Mouse (Mus musculus): Measurements from ENCODE around the gene Rad50. TPM values are rescaled to one million over a fixed set of nuclear protein-coding genes. Genes with fewer than 3 reads are reported as not detected.
A peak's percentile ranks its signal among the peaks of the same experiment; 100 is the strongest.

Rad50 gene
- polyA plus RNA-seq, 1 experiment from 2014 or later = 28.9 TPM

- peaks cover 17% of the 10 kb centered on the region for H3K36me3 ChIP-seq
- H3K27ac ChIP-seq = no peak overlapping the region
- WGBS = 92% methylated on average over 4 of the region's 4 CpGs
- no peak overlapping the region for H3K9ac ChIP-seq
- no peak overlapping the region for H3K4me3 ChIP-seq (replicated peaks)
- no peaks in the 10 kb centered on the region for H3K4me1 ChIP-seq
- no peaks in the 10 kb centered on the region for H3K9me3 ChIP-seq
- H3K4me2 ChIP-seq = no peak overlapping the region
- no peak for ATAC-seq (ENCODE audit: insufficient read depth, low FRiP score, low read depth)
- no peaks in the 10 kb centered on the region for H3K27me3 ChIP-seq (replicated peaks)
These were observed 55.7 kb downstream of the Rad50 start for GRCm38 (mm10) chr11:53651441-53651840.

- ATAC-seq (ENCODE audit: insufficient read depth, low FRiP score, low read depth) = no peak
- H3K4me1 ChIP-seq = no peaks in the 10 kb centered on the region
- no peaks in the 10 kb centered on the region for H3K36me3 ChIP-seq
These were observed 63.1 kb downstream of the Rad50 start for GRCm38 (mm10) chr11:53644017-53644416.

GRCm38 (mm10) chr11:53642744-53643279 is 64.3 kb downstream of the Rad50 start:
- Histone ChIP-seq H3K4me1 (no peaks in the 10 kb centered on the region), H3K9ac (no peak overlapping the region), H3K4me2 (no peak overlapping the region), H3K4me3 (replicated peaks) (no peak overlapping the region), H3K27ac (no peak overlapping the region), H3K9me3 (no peaks in the 10 kb centered on the region), H3K27me3 (replicated peaks) (no peaks in the 10 kb centered on the region), H3K36me3 (no peaks in the 10 kb centered on the region)
- ATAC-seq (ENCODE audit: insufficient read depth, low FRiP score, low read depth) = no peak
- WGBS = 70% methylated on average over 12 of the region's 12 CpGs

More at GRCm38 (mm10) chr11:53644017-53644416, 63.1 kb downstream of the Rad50 start:
- Histone ChIP-seq H3K9ac (no peak overlapping the region), H3K9me3 (no peaks in the 10 kb centered on the region), H3K27ac (no peak overlapping the region), H3K4me2 (no peak overlapping the region), H3K4me3 (replicated peaks) (no peak overlapping the region), H3K27me3 (replicated peaks) (no peaks in the 10 kb centered on the region)
- 80% methylated on average over 5 of the region's 5 CpGs for WGBS

GRCm38 (mm10) chr11:53637803-53638260 is 69.3 kb downstream of the Rad50 start:
- ATAC-seq (ENCODE audit: insufficient read depth, low FRiP score, low read depth) = no peak
- Histone ChIP-seq H3K9me3 (no peaks in the 10 kb centered on the region), H3K36me3 (no peaks in the 10 kb centered on the region), H3K4me2 (no peak overlapping the region), H3K9ac (no peak overlapping the region), H3K4me1 (peaks cover 7% of the 10 kb centered on the region), H3K4me3 (replicated peaks) (no peak overlapping the region), H3K27me3 (replicated peaks) (peaks cover 11% of the 10 kb centered on the region; the same call in 1 of the 2 replicates), H3K27ac (no peak overlapping the region)
- 76% methylated on average over 10 of the region's 10 CpGs for WGBS

GRCm38 (mm10) chr11:53637046-53637802 is 69.9 kb downstream of the Rad50 start:
- Histone ChIP-seq H3K4me2 (no peak overlapping the region), H3K36me3 (no peaks in the 10 kb centered on the region), H3K9me3 (no peaks in the 10 kb centered on the region), H3K4me1 (peaks cover 7% of the 10 kb centered on the region), H3K27ac (no peak overlapping the region), H3K4me3 (replicated peaks) (no peak overlapping the region), H3K9ac (no peak overlapping the region), H3K27me3 (replicated peaks) (peaks cover 11% of the 10 kb centered on the region; the same call in 1 of the 2 replicates)
- WGBS = 23% methylated on average over 21 of the region's 21 CpGs
- no peak for ATAC-seq (ENCODE audit: insufficient read depth, low FRiP score, low read depth)

GRCm38 (mm10) chr11:53636183-53636646 is 70.9 kb downstream of the Rad50 start:
- Histone ChIP-seq H3K4me3 (replicated peaks) (peak overlapping the region; percentile 33), H3K27ac (no peak overlapping the region), H3K9me3 (no peaks in the 10 kb centered on the region), H3K4me1 (peaks cover 7% of the 10 kb centered on the region), H3K27me3 (replicated peaks) (peaks cover 11% of the 10 kb centered on the region; the same call in 1 of the 2 replicates), H3K9ac (no peak overlapping the region), H3K4me2 (peak overlapping the region; percentile 77), H3K36me3 (no peaks in the 10 kb centered on the region)
- WGBS = under 1% methylated on average over 39 of the region's 40 CpGs
- no peak for ATAC-seq (ENCODE audit: insufficient read depth, low FRiP score, low read depth)

GRCm38 (mm10) chr11:53635590-53636182 is 71.4 kb downstream of the Rad50 start:
- Histone ChIP-seq H3K4me1 (peaks cover 7% of the 10 kb centered on the region), H3K9me3 (no peaks in the 10 kb centered on the region), H3K4me2 (peak overlapping the region; percentile 77), H3K36me3 (no peaks in the 10 kb centered on the region), H3K27me3 (replicated peaks) (peaks cover 11% of the 10 kb centered on the region; the same call in 1 of the 2 replicates), H3K4me3 (replicated peaks) (peak overlapping the region; percentile 33), H3K9ac (no peak overlapping the region), H3K27ac (no peak overlapping the region)
- 45% methylated on average over 9 of the region's 9 CpGs for WGBS
- no peak for ATAC-seq (ENCODE audit: insufficient read depth, low FRiP score, low read depth)

GRCm38 (mm10) chr11:53634556-53634955 is 72.6 kb downstream of the Rad50 start, which contains the start of gene Il13:
Il13 (minus strand) TSS chr11:53634702.
- Histone ChIP-seq H3K9me3 (no peaks in the 10 kb centered on the region), H3K4me1 (peaks cover 7% of the 10 kb centered on the region), H3K9ac (no peak within 1 kb of the TSS), H3K4me3 (replicated peaks) (no peak within 1 kb of the TSS), H3K27me3 (replicated peaks) (peaks cover 11% of the 10 kb centered on the region; the same call in 1 of the 2 replicates), H3K4me2 (no peak within 1 kb of the TSS), H3K36me3 (no peaks in the 10 kb centered on the region), H3K27ac (no peak within 1 kb of the TSS)
- 92% methylated on average over 8 of the region's 8 CpGs for WGBS
- no peak for ATAC-seq (ENCODE audit: insufficient read depth, low FRiP score, low read depth)

GRCm38 (mm10) chr11:53633644-53634043 is 73.5 kb downstream of the Rad50 start:
- H3K36me3 ChIP-seq = no peaks in the 10 kb centered on the region
- H3K4me3 ChIP-seq (replicated peaks) = no peak overlapping the region
- H3K4me1 ChIP-seq = peaks cover 7% of the 10 kb centered on the region
- H3K9me3 ChIP-seq = no peaks in the 10 kb centered on the region
- H3K9ac ChIP-seq = no peak overlapping the region
- WGBS = 82% methylated on average over 7 of the region's 7 CpGs
- no peak overlapping the region for H3K27ac ChIP-seq
- ATAC-seq (ENCODE audit: insufficient read depth, low FRiP score, low read depth) = no peak
- H3K4me2 ChIP-seq = no peak overlapping the region
- peaks cover 11% of the 10 kb centered on the region; the same call in 1 of the 2 replicates for H3K27me3 ChIP-seq (replicated peaks)

- no peak overlapping the region for H3K9ac ChIP-seq
These were observed 74.9 kb downstream of the Rad50 start for GRCm38 (mm10) chr11:53632122-53632733.

GRCm38 (mm10) chr11:53627859-53628258 is 79.3 kb downstream of the Rad50 start:
- no peaks in the 10 kb centered on the region for H3K36me3 ChIP-seq
- no peak overlapping the region for H3K9ac ChIP-seq
- H3K27me3 ChIP-seq (replicated peaks) = no peaks in the 10 kb centered on the region; the same call in 1 of the 2 replicates
- H3K27ac ChIP-seq = no peak overlapping the region
- ATAC-seq (ENCODE audit: insufficient read depth, low FRiP score, low read depth) = peak; percentile 68; the same call in 1 of the 2 replicates
- H3K4me1 ChIP-seq = no peaks in the 10 kb centered on the region
- H3K4me3 ChIP-seq (replicated peaks) = no peak overlapping the region
- 17% methylated on average over 1 of the region's 1 CpGs for WGBS
- H3K9me3 ChIP-seq = no peaks in the 10 kb centered on the region
- H3K4me2 ChIP-seq = no peak overlapping the region

More at GRCm38 (mm10) chr11:53632122-53632733, 74.9 kb downstream of the Rad50 start:
- no peak for ATAC-seq (ENCODE audit: insufficient read depth, low FRiP score, low read depth)
- 72% methylated on average over 14 of the region's 14 CpGs for WGBS
- Histone ChIP-seq H3K27me3 (replicated peaks) (peaks cover 11% of the 10 kb centered on the region; the same call in 1 of the 2 replicates), H3K4me3 (replicated peaks) (no peak overlapping the region), H3K4me1 (peaks cover 7% of the 10 kb centered on the region), H3K36me3 (no peaks in the 10 kb centered on the region), H3K4me2 (no peak overlapping the region), H3K27ac (no peak overlapping the region), H3K9me3 (no peaks in the 10 kb centered on the region)

Measured in stomach, embryonic 15.5 days (tissue).